Mouse (Mus musculus) left cerebral cortex, postnatal 36 days (tissue): ENCODE results near the gene Eml1. TPM values are rescaled to one million over a fixed set of nuclear protein-coding genes. Genes with fewer than 3 reads are reported as not detected.

ENCODE experiments used
- DNase-seq, 2 experiments: peaks; one replicate each; pipeline ENCODE4 v3.0.0; 2021 to 2022; ENCODE audit warnings: low spot score in 2 of 2, mixed read lengths in 1 of 2
- intact Hi-C: fragments of 180-260 bp; cut with DNase I; formaldehyde crosslinking; loops from one replicate; pipeline ENCODE4 v1.15.1; 2025
- total RNA-seq, 2 experiments: library from RNA; stranded (reverse); gene quantifications; 2 replicates each; pipeline ENCODE4 v1.2.3; 2021

Eml1 gene
- total RNA-seq: 10 to 100 TPM; 59.3 to 64.2 TPM

- no peak for DNase-seq
- intact Hi-C loops: no loop called here
Observed at GRCm38 (mm10) chr12:108370596-108371428, at the start of gene Eml1. TSS of gene Eml1 (plus strand) at chr12:108370957.

DNA sequence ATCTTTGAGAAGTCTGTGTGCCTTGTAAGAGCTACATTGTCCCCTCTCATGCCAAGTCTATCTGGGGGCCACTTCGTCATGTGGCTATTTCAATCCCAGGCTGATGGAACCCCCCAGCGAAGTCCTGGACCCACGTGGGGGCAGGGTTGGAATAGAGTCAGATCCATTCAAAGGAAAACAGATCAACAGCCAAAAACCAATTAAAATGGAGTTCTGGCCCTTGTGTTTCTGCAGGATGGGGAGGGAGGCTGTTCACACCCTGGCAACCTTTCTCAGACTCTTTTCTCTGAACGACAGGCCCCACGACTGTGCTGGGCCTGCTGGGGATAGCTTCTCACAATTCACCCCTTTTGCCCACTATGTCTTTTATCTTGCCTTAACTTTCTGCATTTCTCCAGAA is 44.4 kb upstream of the Eml1 start:
- intact Hi-C loops: no loop called here
- no peak for DNase-seq

GRCm38 (mm10) chr12:108327889-108328491 is 42.8 kb upstream of the Eml1 start:
- DNase-seq: peak; percentile 84 to 92
- intact Hi-C loops: no loop called here

DNA sequence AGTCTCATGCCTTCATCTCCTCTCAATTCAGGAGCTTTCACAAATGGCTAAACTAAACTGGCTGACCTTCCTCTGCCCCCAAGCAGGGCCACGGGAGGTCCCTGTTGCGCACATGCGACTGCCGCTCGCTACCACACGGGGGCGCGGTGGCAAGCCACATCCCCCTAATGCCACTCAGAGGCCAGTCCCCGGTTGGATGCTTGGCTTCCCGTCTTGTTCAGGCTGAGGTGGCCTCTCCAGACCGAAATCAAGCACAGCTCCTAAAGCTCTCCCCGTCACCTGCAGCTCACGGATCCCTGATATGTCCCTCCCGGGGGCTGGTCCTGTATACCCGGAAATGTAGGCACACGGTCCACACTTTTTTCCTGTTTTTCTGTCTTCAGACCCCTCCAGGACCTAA is 37.7 kb upstream of the Eml1 start:
- intact Hi-C loops: loop anchor here (5.0 kb wide), 1 partner anchor 56 kb away; the partner anchor contains the start of gene Ccdc85c
- peak; percentile 79 to 84 for DNase-seq

DNA sequence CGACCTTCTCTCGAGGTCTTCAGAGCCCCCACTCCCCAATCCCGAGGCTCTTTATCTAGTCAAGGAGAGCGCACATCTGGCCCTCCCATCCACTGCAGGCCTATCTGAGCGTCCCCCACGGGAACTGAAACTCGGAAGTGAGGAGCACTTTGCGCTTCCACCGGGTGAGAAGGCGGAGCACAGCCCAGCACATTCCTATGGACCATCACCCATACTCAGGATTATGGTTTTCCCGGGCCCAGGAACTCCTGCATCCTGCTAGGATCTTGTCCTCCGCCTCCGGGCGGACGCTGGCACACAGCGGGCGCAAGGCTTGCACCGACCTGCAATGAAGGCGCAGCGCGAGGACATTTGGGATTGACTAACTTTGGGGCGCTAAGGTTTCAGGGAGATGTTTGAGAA is 37.3 kb upstream of the Eml1 start:
- intact Hi-C loops: loop anchor here (5.0 kb wide), 1 partner anchor 56 kb away; the partner anchor contains the start of gene Ccdc85c
- no peak for DNase-seq

- intact Hi-C loops: loop anchor here (5.0 kb wide), 1 partner anchor 57 kb away; the partner anchor contains the start of gene Ccdc85c
- DNase-seq: peak; percentile 100
Observed at GRCm38 (mm10) chr12:108333895-108334445, 36.8 kb upstream of the Eml1 start, which contains the start of gene Cyp46a1. TSS of gene Cyp46a1 (plus strand) at chr12:108334381.

GRCm38 (mm10) chr12:108334529-108334928 is 36.2 kb upstream of the Eml1 start:
- DNase-seq: peak; percentile 50
- intact Hi-C loops: loop anchor here (5.0 kb wide), 1 partner anchor 57 kb away; the partner anchor contains the start of gene Ccdc85c

GRCm38 (mm10) chr12:108338572-108339190 is 32.1 kb upstream of the Eml1 start:
- peak; percentile 47 to 50 for DNase-seq
- intact Hi-C loops: no loop called here

DNA sequence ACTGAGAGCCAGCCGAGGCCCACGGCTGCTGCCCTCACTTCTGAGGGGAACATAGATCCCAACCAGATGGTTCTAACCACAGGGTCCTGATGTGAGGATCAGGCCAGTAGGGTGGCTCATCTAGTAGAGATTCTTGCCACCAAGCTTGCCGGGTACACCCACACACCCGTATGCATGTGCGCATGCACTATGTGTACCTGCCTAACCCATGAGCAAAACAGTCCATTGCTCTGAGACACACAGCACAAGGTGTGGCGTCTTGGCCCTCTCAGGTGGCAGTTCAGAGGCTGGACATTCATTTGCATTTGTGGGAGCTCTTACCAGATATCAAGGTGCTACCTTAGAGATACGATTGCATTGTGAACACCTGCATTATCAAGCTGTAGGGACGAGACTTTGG is 22.6 kb upstream of the Eml1 start:
- DNase-seq: no peak
- intact Hi-C loops: no loop called here

- no peak for DNase-seq
- intact Hi-C loops: no loop called here
Observed at GRCm38 (mm10) chr12:108349026-108349425, 21.7 kb upstream of the Eml1 start.

- intact Hi-C loops: no loop called here
- DNase-seq: no peak
Observed at GRCm38 (mm10) chr12:108350931-108351330, 19.8 kb upstream of the Eml1 start.

- no peak for DNase-seq
- intact Hi-C loops: no loop called here
Observed at GRCm38 (mm10) chr12:108352371-108353136, 18.2 kb upstream of the Eml1 start.

DNA sequence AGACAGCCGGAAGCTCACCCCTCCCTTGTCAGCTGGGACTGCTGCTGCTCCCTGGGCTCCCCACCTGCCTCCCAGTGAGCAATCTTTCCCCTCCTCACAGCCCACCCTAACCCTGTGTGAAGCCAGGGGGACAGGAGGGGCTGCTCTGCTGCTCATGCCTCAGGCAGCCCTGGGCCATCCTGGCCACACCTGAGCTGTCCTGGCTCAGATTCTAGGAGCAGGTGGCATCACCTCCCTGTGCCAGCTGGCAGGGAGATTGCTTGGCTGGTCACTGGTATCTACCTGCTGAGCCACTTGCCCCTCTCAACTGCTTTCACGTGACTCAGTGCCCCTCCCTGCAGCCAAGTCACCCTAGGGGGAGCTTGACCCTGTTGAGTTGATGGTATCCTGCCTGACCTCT is 16.5 kb upstream of the Eml1 start:
- intact Hi-C loops: no loop called here
- DNase-seq: no peak

GRCm38 (mm10) chr12:108355271-108355670 is 15.5 kb upstream of the Eml1 start:
- DNase-seq: no peak
- intact Hi-C loops: no loop called here

DNA sequence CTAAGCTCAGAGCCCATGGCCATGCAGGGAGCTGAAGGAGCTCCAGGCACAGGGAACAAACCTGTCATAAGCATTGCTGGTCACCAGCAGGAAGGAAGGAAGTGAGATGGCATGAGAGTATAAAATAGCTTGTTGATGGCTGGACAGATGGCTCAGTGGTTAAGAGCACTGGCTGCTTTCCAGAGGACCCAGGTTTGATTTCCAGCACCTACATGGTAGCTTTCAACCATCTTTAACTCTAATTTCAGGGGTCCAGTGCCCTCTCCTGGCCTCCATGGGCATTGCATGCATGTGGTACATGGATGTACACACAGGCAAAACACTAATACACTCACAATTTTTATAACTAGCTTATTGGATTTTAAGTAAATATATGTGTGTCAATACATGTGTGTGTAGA is 14.8 kb upstream of the Eml1 start:
- no peak for DNase-seq
- intact Hi-C loops: no loop called here

- intact Hi-C loops: loop anchor here (2.0 kb wide), 2 partner anchors 59 to 131 kb away; no protein-coding TSS in a partner anchor
Observed at GRCm38 (mm10) chr12:108363796-108364195, 7.0 kb upstream of the Eml1 start.

GRCm38 (mm10) chr12:108365340-108365739 is 5.4 kb upstream of the Eml1 start:
- DNase-seq: no peak
- intact Hi-C loops: loop anchor here (2.0 kb wide), 2 partner anchors 57 to 129 kb away; no protein-coding TSS in a partner anchor

More at GRCm38 (mm10) chr12:108363796-108364195, 7.0 kb upstream of the Eml1 start:
- DNase-seq: peak; percentile 80

DNA sequence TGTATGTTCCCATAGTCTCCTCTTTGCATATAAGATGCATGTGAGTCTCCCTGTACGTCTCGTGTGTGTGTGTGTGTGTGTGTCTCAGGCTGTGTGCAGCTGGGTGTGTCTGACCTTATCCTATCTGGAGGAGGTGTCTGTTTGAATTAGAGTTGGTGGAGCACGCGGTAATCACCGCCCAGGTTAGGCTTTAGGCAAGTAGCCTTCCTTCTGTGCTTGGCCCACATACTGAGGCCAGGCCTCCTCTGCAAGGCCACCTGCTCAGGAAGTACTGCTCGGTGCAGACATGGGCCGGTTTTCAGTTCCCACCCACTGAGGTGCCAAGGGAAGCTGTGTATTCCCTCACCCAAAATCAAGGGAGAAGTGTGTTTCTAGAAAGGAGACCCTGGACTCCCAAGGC is 4.9 kb upstream of the Eml1 start:
- DNase-seq: no peak
- intact Hi-C loops: loop anchor here (2.0 kb wide), 2 partner anchors 57 to 129 kb away; no protein-coding TSS in a partner anchor

GRCm38 (mm10) chr12:108367909-108368308 is 2.8 kb upstream of the Eml1 start:
- DNase-seq: no peak

More at GRCm38 (mm10) chr12:108367909-108368308, 2.8 kb upstream of the Eml1 start:
- intact Hi-C loops: no loop called here
